In genomic region chr10:122986320-122987225, GRCm38 (mm10) we compare ENCODE assay signal across 1 mouse cellular context.
TF ChIP-seq lines count a peak whose summit lies in the region.

No protein-coding gene starts in this region.

TF ChIP-seq in CH12.LX, 34 proteins besides CTCF, POLR2A, EP300 and RAD21 (continued from another document):
- TF ChIP-seq MYC (IDR thresholded peaks at IDR 0.05; ENCODE audit: low read depth, low read length) (peak; percentile 96), ETS1 (conservative IDR thresholded peaks at IDR 0.05; ENCODE audit: low read depth, low read length) (no peak), ZKSCAN1 (IDR thresholded peaks at IDR 0.05; ENCODE audit: borderline replicate concordance, low read depth, low read length) (no peak), MEF2A (IDR thresholded peaks at IDR 0.05; ENCODE audit: borderline replicate concordance, low read depth, low read length) (peak; percentile 78), SIN3A (IDR thresholded peaks at IDR 0.05; ENCODE audit: low read length) (peak; percentile 58; the same call in 1 of the 2 replicates), ZNF384 (IDR thresholded peaks at IDR 0.05; ENCODE audit: low read depth, low read length) (no peak), ZMIZ1 (IDR thresholded peaks at IDR 0.05; ENCODE audit: low read depth, low read length) (peak; percentile 55; the same call in 1 of the 2 replicates), MAFK (IDR thresholded peaks at IDR 0.05; ENCODE audit: insufficient replicate concordance, low read length) (no peak), PAX5 (IDR thresholded peaks at IDR 0.05; ENCODE audit: low read length) (no peak), RCOR1 (conservative IDR thresholded peaks at IDR 0.05; ENCODE audit: low read depth, low read length) (no peak), NRF1 (IDR thresholded peaks at IDR 0.05; ENCODE audit: low read depth, low read length) (peak; percentile 80)
